Mouse (Mus musculus) lung, embryonic 15.5 days (tissue): ENCODE measurements around the gene Lhx8. TPM values are rescaled to one million over a fixed set of nuclear protein-coding genes. Genes with fewer than 3 reads are reported as not detected.

Source experiments
- ATAC-seq: fragments of 200-750 bp; cut with Nextera tagmentation; 2 replicates; pipeline ENCODE4 v1.8.0; 2017; ENCODE audit warnings: moderate number of reproducible peaks, borderline replicate concordance; ENCODE audit not compliant: low FRiP score, low TSS enrichment; ENCODE audit errors: extremely low read depth
- H3K27ac ChIP-seq: fragments of 300-500 bp; sonication (generic); 2 replicates; pipeline ENCODE4 v1.5.1; 2015; ENCODE audit warnings: moderate library complexity, mild to moderate bottlenecking, inconsistent platforms
- H3K27me3 ChIP-seq: fragments of 300-500 bp; sonication (generic); 2 replicates; pipeline ENCODE4 v1.6.1; 2015; ENCODE audit warnings: inconsistent platforms
- H3K36me3 ChIP-seq: fragments of 300-500 bp; sonication (generic); 2 replicates; pipeline ENCODE4 v1.6.1; 2015; ENCODE audit warnings: inconsistent platforms
- H3K4me1 ChIP-seq: fragments of 300-500 bp; sonication (generic); 2 replicates; pipeline ENCODE4 v1.6.1; 2015; ENCODE audit warnings: inconsistent platforms
- H3K4me2 ChIP-seq: fragments of 300-500 bp; sonication (generic); 2 replicates; pipeline ENCODE4 v1.6.1; 2015; ENCODE audit warnings: inconsistent platforms, mild to moderate bottlenecking, moderate library complexity
- H3K4me3 ChIP-seq: fragments of 300-500 bp; sonication (generic); 2 replicates; pipeline ENCODE4 v1.5.1; 2015; ENCODE audit warnings: mild to moderate bottlenecking, inconsistent platforms
- H3K9ac ChIP-seq: fragments of 300-500 bp; sonication (generic); 2 replicates; pipeline ENCODE4 v1.6.1; 2015; ENCODE audit warnings: inconsistent platforms
- H3K9me3 ChIP-seq: fragments of 300-500 bp; sonication (generic); 2 replicates; pipeline ENCODE4 v1.6.1; 2016; ENCODE audit warnings: inconsistent platforms
- WGBS: fragments of 180-500 bp; shearing (Covaris S2); methylation state at CpG from one replicate; pipeline ENCODE4 v1.1.7; 2015; 5-methylcytosine and 5-hydroxymethylcytosine counted together
- polyA plus RNA-seq: library from polyadenylated mRNA; unstranded; fragments of >200 nt; fragmentation: Nextera tagmentation; extraction: Ambion mirVana; gene quantifications from 2 replicates; pipeline ENCODE4 v1.2.1, GENCODE M21; 2015

The Lhx8 gene
- polyA plus RNA-seq, 1 experiment from 2014 or later: 0.11 TPM

- Histone ChIP-seq H3K27ac (no peak overlapping the region), H3K4me2 (no peak overlapping the region), H3K9me3 (no peaks in the 10 kb centered on the region), H3K4me1 (peaks cover 34% of the 10 kb centered on the region), H3K9ac (no peak overlapping the region), H3K4me3 (no peak overlapping the region), H3K27me3 (peaks cover 96% of the 10 kb centered on the region), H3K36me3 (no peaks in the 10 kb centered on the region)
- WGBS: 3% methylated on average over 15 of the region's 15 CpGs
- no peak for ATAC-seq
Observed at GRCm38 (mm10) chr3:154332941-154333340, 2.5 kb upstream of the Lhx8 start.

GRCm38 (mm10) chr3:154332213-154332530 lies 1.7 kb upstream of the Lhx8 start:
- Histone ChIP-seq H3K4me1 (peaks cover 36% of the 10 kb centered on the region), H3K36me3 (no peaks in the 10 kb centered on the region), H3K27me3 (peaks cover 97% of the 10 kb centered on the region), H3K4me2 (peak overlapping the region; percentile 42), H3K27ac (no peak overlapping the region), H3K9ac (no peak overlapping the region), H3K4me3 (peak overlapping the region; percentile 21), H3K9me3 (no peaks in the 10 kb centered on the region)
- 1% methylated on average over 20 of the region's 20 CpGs for WGBS
- no peak for ATAC-seq

- Histone ChIP-seq H3K4me2 (peak overlapping the region; percentile 42), H3K4me3 (peak overlapping the region; percentile 21), H3K36me3 (no peaks in the 10 kb centered on the region), H3K4me1 (peaks cover 36% of the 10 kb centered on the region), H3K27me3 (peaks cover 99% of the 10 kb centered on the region), H3K9me3 (no peaks in the 10 kb centered on the region), H3K9ac (no peak overlapping the region), H3K27ac (no peak overlapping the region)
- no peak for ATAC-seq
- 2% methylated on average over 21 of the region's 21 CpGs for WGBS
Observed at GRCm38 (mm10) chr3:154331506-154332212, 1.2 kb upstream of the Lhx8 start.

- H3K9me3 ChIP-seq: no peaks in the 10 kb centered on the region
- H3K4me3 ChIP-seq: peak overlapping the region; percentile 19; the same call in 1 of the 2 replicates
- H3K36me3 ChIP-seq: no peaks in the 10 kb centered on the region
- H3K4me1 ChIP-seq: peaks cover 36% of the 10 kb centered on the region
- no peak for ATAC-seq
- H3K27me3 ChIP-seq: peaks cover 99% of the 10 kb centered on the region
- no peak overlapping the region for H3K9ac ChIP-seq
- under 1% methylated on average over 10 of the region's 10 CpGs for WGBS
- no peak overlapping the region for H3K27ac ChIP-seq
- no peak overlapping the region; the same call in 1 of the 2 replicates for H3K4me2 ChIP-seq
Observed at GRCm38 (mm10) chr3:154331003-154331340, 513 bp upstream of the Lhx8 start.

GRCm38 (mm10) chr3:154329323-154330180 lies 907 bp downstream of the Lhx8 start:
- H3K9ac ChIP-seq: no peak overlapping the region
- peak overlapping the region; percentile 68 for H3K4me2 ChIP-seq
- H3K27ac ChIP-seq: no peak overlapping the region
- H3K4me3 ChIP-seq: peak overlapping the region; percentile 19
- ATAC-seq: no peak
- no peaks in the 10 kb centered on the region for H3K9me3 ChIP-seq
- 1% methylated on average over 54 of the region's 54 CpGs for WGBS
- H3K27me3 ChIP-seq: peaks cover 99% of the 10 kb centered on the region
- peaks cover 36% of the 10 kb centered on the region for H3K4me1 ChIP-seq
- no peaks in the 10 kb centered on the region for H3K36me3 ChIP-seq

GRCm38 (mm10) chr3:154328721-154329322 lies 1.6 kb downstream of the Lhx8 start:
- peak overlapping the region; percentile 68 for H3K4me2 ChIP-seq
- no peak overlapping the region for H3K9ac ChIP-seq
- H3K4me1 ChIP-seq: peaks cover 36% of the 10 kb centered on the region
- no peaks in the 10 kb centered on the region for H3K36me3 ChIP-seq
- peaks cover 99% of the 10 kb centered on the region for H3K27me3 ChIP-seq
- under 1% methylated on average over 22 of the region's 22 CpGs for whole genome bisulfite sequencing
- no peaks in the 10 kb centered on the region for H3K9me3 ChIP-seq
- H3K27ac ChIP-seq: no peak overlapping the region
- no peak for ATAC-seq
- H3K4me3 ChIP-seq: peak overlapping the region; percentile 39

GRCm38 (mm10) chr3:154327883-154328720 lies 2.4 kb downstream of the Lhx8 start:
- H3K36me3 ChIP-seq: no peaks in the 10 kb centered on the region
- peaks cover 31% of the 10 kb centered on the region for H3K4me1 ChIP-seq
- peak overlapping the region; percentile 68 for H3K4me2 ChIP-seq
- H3K27ac ChIP-seq: no peak overlapping the region
- H3K9me3 ChIP-seq: no peaks in the 10 kb centered on the region
- under 1% methylated on average over 58 of the region's 86 CpGs for WGBS
- H3K27me3 ChIP-seq: peaks cover 97% of the 10 kb centered on the region
- ATAC-seq: peak; percentile 52
- peak overlapping the region; percentile 39 for H3K4me3 ChIP-seq
- H3K9ac ChIP-seq: 0 out of 2 replicates have a peak overlapping the region, but pooled peaks have one; percentile 10

GRCm38 (mm10) chr3:154327110-154327882 lies 3.2 kb downstream of the Lhx8 start:
- Histone ChIP-seq H3K36me3 (no peaks in the 10 kb centered on the region), H3K9ac (no peak overlapping the region), H3K27me3 (peaks cover 95% of the 10 kb centered on the region), H3K4me3 (no peak overlapping the region), H3K9me3 (no peaks in the 10 kb centered on the region), H3K27ac (no peak overlapping the region), H3K4me1 (peaks cover 30% of the 10 kb centered on the region), H3K4me2 (no peak overlapping the region)
- ATAC-seq: no peak
- WGBS: 3% methylated on average over 13 of the region's 13 CpGs

GRCm38 (mm10) chr3:154321921-154322574 lies 8.4 kb downstream of the Lhx8 start:
- Histone ChIP-seq H3K27me3 (peaks cover 69% of the 10 kb centered on the region), H3K36me3 (no peaks in the 10 kb centered on the region), H3K27ac (no peak overlapping the region), H3K4me3 (no peak overlapping the region), H3K9me3 (no peaks in the 10 kb centered on the region), H3K4me2 (no peak overlapping the region), H3K4me1 (no peaks in the 10 kb centered on the region), H3K9ac (no peak overlapping the region)
- 50% methylated on average over 13 of the region's 13 CpGs for WGBS
- no peak for ATAC-seq

- ATAC-seq: no peak
- H3K4me2 ChIP-seq: no peak overlapping the region
- H3K9me3 ChIP-seq: no peaks in the 10 kb centered on the region
- H3K27me3 ChIP-seq: peaks cover 28% of the 10 kb centered on the region
- H3K4me1 ChIP-seq: no peaks in the 10 kb centered on the region
- WGBS: 16% methylated on average over 5 of the region's 5 CpGs
- no peak overlapping the region for H3K4me3 ChIP-seq
- no peaks in the 10 kb centered on the region for H3K36me3 ChIP-seq
- no peak overlapping the region for H3K27ac ChIP-seq
- no peak overlapping the region for H3K9ac ChIP-seq
Observed at GRCm38 (mm10) chr3:154317651-154318248, 12.7 kb downstream of the Lhx8 start.
